Mouse (Mus musculus): ENCODE measurements at regions not wholly inside any gene's neighbourhood (a gene's known extent, or its start where the extent isn't known, plus 50 kb on each side); places are given as distances from the start of the nearest gene placed in this dataset.

- DNase-seq (ENCODE audit: extremely low spot score in 1 of 2, low spot score in 1 of 2) = peak in 1 of 2 experiments; percentile 53
These were observed 269.3 kb upstream of the Eif4g2 start for GRCm38 (mm10) chr7:111352176-111352575.

- DNase-seq (ENCODE audit: extremely low spot score in 1 of 2, low spot score in 1 of 2) = no peak
These were observed 262.3 kb upstream of the Eif4g2 start for GRCm38 (mm10) chr7:111345117-111345516.

- no peak for DNase-seq (ENCODE audit: extremely low spot score in 1 of 2, low spot score in 1 of 2)
These were observed 254.2 kb upstream of the Eif4g2 start for GRCm38 (mm10) chr7:111337053-111337452.

- peak; percentile 66 to 83 for DNase-seq (ENCODE audit: extremely low spot score in 1 of 2, low spot score in 1 of 2)
These were observed 240.1 kb upstream of the Eif4g2 start for GRCm38 (mm10) chr7:111322901-111323300.

- DNase-seq (ENCODE audit: extremely low spot score in 1 of 2, low spot score in 1 of 2) = peak; percentile 24 to 50
These were observed 237.1 kb upstream of the Eif4g2 start for GRCm38 (mm10) chr7:111319917-111320316.

GRCm38 (mm10) chr7:111316479-111316990 lies 233.7 kb upstream of the Eif4g2 start:
- no peak for DNase-seq (ENCODE audit: extremely low spot score in 1 of 2, low spot score in 1 of 2)

GRCm38 (mm10) chr7:111313921-111314320 lies 231.1 kb upstream of the Eif4g2 start:
- DNase-seq (ENCODE audit: extremely low spot score in 1 of 2, low spot score in 1 of 2) = no peak

- DNase-seq (ENCODE audit: extremely low spot score in 1 of 2, low spot score in 1 of 2) = no peak
These were observed 222.4 kb upstream of the Eif4g2 start for GRCm38 (mm10) chr7:111305196-111305595.

GRCm38 (mm10) chr7:111301791-111302488 lies 219.1 kb upstream of the Eif4g2 start:
- peak; percentile 15 to 63 for DNase-seq (ENCODE audit: extremely low spot score in 1 of 2, low spot score in 1 of 2)

GRCm38 (mm10) chr7:111297174-111297902 lies 214.5 kb upstream of the Eif4g2 start:
- DNase-seq (ENCODE audit: extremely low spot score in 1 of 2, low spot score in 1 of 2) = peak; percentile 61 to 74

GRCm38 (mm10) chr7:111283411-111283955 lies 200.7 kb upstream of the Eif4g2 start:
- no peak for DNase-seq (ENCODE audit: extremely low spot score in 1 of 2, low spot score in 1 of 2)

GRCm38 (mm10) chr7:111282314-111282713 lies 199.5 kb upstream of the Eif4g2 start:
- DNase-seq (ENCODE audit: extremely low spot score in 1 of 2, low spot score in 1 of 2) = no peak

GRCm38 (mm10) chr7:111277703-111278102 lies 194.9 kb upstream of the Eif4g2 start:
- no peak for DNase-seq (ENCODE audit: extremely low spot score in 1 of 2, low spot score in 1 of 2)

GRCm38 (mm10) chr7:111273839-111274238 lies 191.0 kb upstream of the Eif4g2 start:
- peak in 1 of 2 experiments; percentile 47 for DNase-seq (ENCODE audit: extremely low spot score in 1 of 2, low spot score in 1 of 2)

GRCm38 (mm10) chr7:111270874-111271273 lies 188.0 kb upstream of the Eif4g2 start:
- DNase-seq (ENCODE audit: extremely low spot score in 1 of 2, low spot score in 1 of 2) = peak in 1 of 2 experiments; percentile 30

GRCm38 (mm10) chr7:111268197-111268596 lies 185.4 kb upstream of the Eif4g2 start:
- no peak for DNase-seq (ENCODE audit: extremely low spot score in 1 of 2, low spot score in 1 of 2)

- no peak for DNase-seq (ENCODE audit: extremely low spot score in 1 of 2, low spot score in 1 of 2)
These were observed 180.5 kb upstream of the Eif4g2 start for GRCm38 (mm10) chr7:111263302-111263701.

GRCm38 (mm10) chr7:111259630-111260574 lies 177.1 kb upstream of the Eif4g2 start:
- no peak for DNase-seq (ENCODE audit: extremely low spot score in 1 of 2, low spot score in 1 of 2)

GRCm38 (mm10) chr7:111257842-111258241 lies 175.0 kb upstream of the Eif4g2 start:
- no peak for DNase-seq (ENCODE audit: extremely low spot score in 1 of 2, low spot score in 1 of 2)

- DNase-seq (ENCODE audit: extremely low spot score in 1 of 2, low spot score in 1 of 2) = no peak
These were observed 173.4 kb upstream of the Eif4g2 start for GRCm38 (mm10) chr7:111256199-111256598.
